Mouse (Mus musculus) bone marrow macrophage, adult 2 months (primary cell): ENCODE measurements around the gene Gabrb3.

Experiments used
- CTCF ChIP-seq: IDR thresholded peaks from 2 replicates; pipeline ENCODE4 v1.5.1; 2012; ENCODE audit warnings: low read depth, mild to moderate bottlenecking, low read length, moderate library complexity
- POLR2A ChIP-seq: IDR thresholded peaks from 2 replicates; pipeline ENCODE4 v1.6.1; 2012; ENCODE audit warnings: mild to moderate bottlenecking, low read depth, low read length, borderline replicate concordance

DNA sequence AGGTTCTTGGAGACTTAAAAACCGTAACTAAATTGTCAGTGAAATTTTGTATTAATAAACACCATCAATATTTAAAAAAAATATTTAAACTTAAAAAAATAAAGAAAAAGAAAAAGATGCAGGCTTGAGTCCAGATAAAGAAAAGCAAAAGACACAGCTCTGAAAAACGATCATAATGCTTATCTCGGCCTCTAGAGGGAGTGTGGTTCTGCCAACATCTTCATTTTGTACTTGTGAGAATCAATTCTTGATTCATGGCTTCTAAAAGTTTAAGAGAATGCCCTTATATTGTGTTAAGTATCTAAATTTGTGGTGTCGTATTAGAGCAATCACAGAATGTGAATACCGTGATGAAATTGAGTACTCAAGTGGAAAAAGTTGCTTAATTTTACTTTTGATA is 40.9 kb downstream of the Gabrb3 start:
- no peak for TF ChIP-seq POLR2A
- TF ChIP-seq CTCF: no peak
